Mouse (Mus musculus): Measurements from ENCODE around the gene Hist1h3e.

- TF ChIP-seq CTCF (IDR thresholded peaks at IDR 0.05; ENCODE audit: low read depth, low read length): no peak
- TF ChIP-seq EP300 (IDR thresholded peaks at IDR 0.05; ENCODE audit: insufficient read depth, low read depth, low read length): no peak
Observed at GRCm38 (mm10) chr13:23572218-23573033, 10.3 kb upstream of the Hist1h3e start.

Data from ES-Bruce4 (cell line).